Mouse (Mus musculus) hindbrain, embryonic 10.5 days (tissue): ENCODE measurements around the gene Rtbdn. TPM values are rescaled to one million over a fixed set of nuclear protein-coding genes. Genes with fewer than 3 reads are reported as not detected.

Source experiments
- DNase-seq: peaks from one replicate; pipeline ENCODE4 v3.0.0-alpha.2; 2017; ENCODE audit warnings: low spot score
- H3K27ac ChIP-seq: fragments of 300-500 bp; sonication (generic); 2 replicates; pipeline ENCODE4 v1.5.1; 2016; ENCODE audit warnings: mild to moderate bottlenecking, moderate library complexity
- H3K27me3 ChIP-seq: fragments of 300-500 bp; sonication (generic); 2 replicates; pipeline ENCODE4 v1.6.1; 2016; ENCODE audit warnings: mild to moderate bottlenecking; ENCODE audit not compliant: poor library complexity, insufficient read depth, severe bottlenecking
- H3K36me3 ChIP-seq: fragments of 300-500 bp; sonication (generic); 2 replicates; pipeline ENCODE4 v1.6.1; 2016; ENCODE audit warnings: mild to moderate bottlenecking, moderate library complexity
- H3K4me1 ChIP-seq: fragments of 300-500 bp; sonication (generic); replicated peaks from 2 replicates; pipeline ENCODE4 v1.6.1; 2016; ENCODE audit warnings: mild to moderate bottlenecking
- H3K4me3 ChIP-seq: fragments of 300-500 bp; sonication (generic); 2 replicates; pipeline ENCODE4 v1.5.1; 2016; ENCODE audit warnings: mild to moderate bottlenecking, moderate library complexity
- H3K9me3 ChIP-seq: fragments of 300-500 bp; sonication (generic); 2 replicates; pipeline ENCODE4 v1.6.1; 2016; ENCODE audit warnings: mild to moderate bottlenecking, moderate library complexity
- WGBS: fragments of 180-500 bp; shearing (Covaris S2); methylation state at CpG from one replicate; pipeline ENCODE4 v1.1.7; 2016; 5-methylcytosine and 5-hydroxymethylcytosine counted together
- polyA plus RNA-seq: library from polyadenylated mRNA; unstranded; fragments of >200 nt; fragmentation: Nextera tagmentation; extraction: Ambion mirVana; gene quantifications from 2 replicates; pipeline ENCODE4 v1.2.1, GENCODE M21; 2016

The Rtbdn gene
- polyA plus RNA-seq, 1 experiment from 2014 or later, result 0.55 TPM

- Histone ChIP-seq H3K4me1 (peaks cover 32% of the 10 kb centered on the region), H3K9me3 (no peaks in the 10 kb centered on the region), H3K4me3 (peak overlapping the region; percentile 73), H3K36me3 (no peaks in the 10 kb centered on the region), H3K27ac (peak overlapping the region; percentile 77), H3K27me3 (peaks cover 89% of the 10 kb centered on the region)
- peak; percentile 64 for DNase-seq
- WGBS, result under 1% methylated on average over 62 of the region's 67 CpGs
Measured at GRCm38 (mm10) chr8:84945633-84946527, 911 bp upstream of the Rtbdn start.

- WGBS, result 16% methylated on average over 9 of the region's 9 CpGs
- H3K9me3 ChIP-seq, result no peaks in the 10 kb centered on the region
- DNase-seq, result peak; percentile 53
- no peaks in the 10 kb centered on the region for H3K36me3 ChIP-seq
- H3K4me1 ChIP-seq, result peaks cover 32% of the 10 kb centered on the region
- H3K4me3 ChIP-seq, result no peak overlapping the region
- no peak overlapping the region for H3K27ac ChIP-seq
- H3K27me3 ChIP-seq, result peaks cover 94% of the 10 kb centered on the region
Measured at GRCm38 (mm10) chr8:84947241-84947545, 402 bp downstream of the Rtbdn start.

GRCm38 (mm10) chr8:84949753-84950152 is 3.0 kb downstream of the Rtbdn start:
- no peak for DNase-seq
- peaks cover 86% of the 10 kb centered on the region for H3K27me3 ChIP-seq
- H3K4me3 ChIP-seq, result no peak overlapping the region
- no peak overlapping the region for H3K27ac ChIP-seq
- H3K4me1 ChIP-seq, result peaks cover 29% of the 10 kb centered on the region
- no peaks in the 10 kb centered on the region for H3K9me3 ChIP-seq
- WGBS, result 22% methylated on average over 12 of the region's 12 CpGs
- no peaks in the 10 kb centered on the region for H3K36me3 ChIP-seq

- no peak overlapping the region for H3K27ac ChIP-seq
- peaks cover 8% of the 10 kb centered on the region for H3K4me1 ChIP-seq
- no peak for DNase-seq
- H3K9me3 ChIP-seq, result no peaks in the 10 kb centered on the region
- peaks cover 58% of the 10 kb centered on the region for H3K27me3 ChIP-seq
- 0 out of 2 replicates have a peak overlapping the region, but pooled peaks have one; percentile 11 for H3K4me3 ChIP-seq
- WGBS, result 9% methylated on average over 18 of the region's 18 CpGs
- H3K36me3 ChIP-seq, result peaks cover 20% of the 10 kb centered on the region
Measured at GRCm38 (mm10) chr8:84952612-84953255, 5.9 kb downstream of the Rtbdn start.

GRCm38 (mm10) chr8:84956768-84957167 is 10.0 kb downstream of the Rtbdn start:
- peak; percentile 73 for DNase-seq

GRCm38 (mm10) chr8:84959811-84960210 is 13.0 kb downstream of the Rtbdn start:
- Histone ChIP-seq H3K9me3 (no peaks in the 10 kb centered on the region), H3K36me3 (peaks cover 78% of the 10 kb centered on the region)
- 89% methylated on average over 7 of the region's 7 CpGs for WGBS

More at GRCm38 (mm10) chr8:84956768-84957167, 10.0 kb downstream of the Rtbdn start:
- peaks cover 58% of the 10 kb centered on the region for H3K36me3 ChIP-seq
- H3K4me3 ChIP-seq, result no peak overlapping the region
- peaks cover 18% of the 10 kb centered on the region for H3K27me3 ChIP-seq
- peaks cover 8% of the 10 kb centered on the region for H3K4me1 ChIP-seq
- no peak overlapping the region for H3K27ac ChIP-seq
- no peaks in the 10 kb centered on the region for H3K9me3 ChIP-seq
- 49% methylated on average over 2 of the region's 2 CpGs for WGBS

GRCm38 (mm10) chr8:84963952-84964351 is 17.2 kb downstream of the Rtbdn start:
- no peak for DNase-seq
- Histone ChIP-seq H3K27me3 (no peaks in the 10 kb centered on the region), H3K4me3 (peak overlapping the region; percentile 0; the same call in 1 of the 2 replicates), H3K4me1 (peaks cover 36% of the 10 kb centered on the region), H3K9me3 (no peaks in the 10 kb centered on the region), H3K27ac (no peak overlapping the region), H3K36me3 (peaks cover 46% of the 10 kb centered on the region)
- WGBS, result 88% methylated on average over 4 of the region's 4 CpGs

More at GRCm38 (mm10) chr8:84959811-84960210, 13.0 kb downstream of the Rtbdn start:
- no peaks in the 10 kb centered on the region for H3K27me3 ChIP-seq
- no peak overlapping the region for H3K27ac ChIP-seq
- no peak overlapping the region for H3K4me3 ChIP-seq
- no peak for DNase-seq
- H3K4me1 ChIP-seq, result peaks cover 1% of the 10 kb centered on the region

- no peaks in the 10 kb centered on the region for H3K9me3 ChIP-seq
- H3K27me3 ChIP-seq, result no peaks in the 10 kb centered on the region
- peak overlapping the region; percentile 89 for H3K27ac ChIP-seq
- H3K36me3 ChIP-seq, result peaks cover 33% of the 10 kb centered on the region
- WGBS, result under 1% methylated on average over 41 of the region's 41 CpGs
- peak; percentile 95 for DNase-seq
- H3K4me1 ChIP-seq, result peaks cover 47% of the 10 kb centered on the region
- peak overlapping the region; percentile 80 for H3K4me3 ChIP-seq
Measured at GRCm38 (mm10) chr8:84965731-84966291, 19.0 kb downstream of the Rtbdn start.

GRCm38 (mm10) chr8:84966603-84967002 is 19.8 kb downstream of the Rtbdn start:
- Histone ChIP-seq H3K27me3 (no peaks in the 10 kb centered on the region), H3K4me3 (peak overlapping the region; percentile 80; the same call in 1 of the 2 replicates), H3K4me1 (peaks cover 55% of the 10 kb centered on the region), H3K9me3 (no peaks in the 10 kb centered on the region), H3K36me3 (peaks cover 33% of the 10 kb centered on the region), H3K27ac (0 out of 2 replicates have a peak overlapping the region, but pooled peaks have one; percentile 89)
- WGBS, result 52% methylated on average over 3 of the region's 3 CpGs
- no peak for DNase-seq

- peaks cover 33% of the 10 kb centered on the region for H3K36me3 ChIP-seq
- peak overlapping the region; percentile 89; the same call in 1 of the 2 replicates for H3K4me3 ChIP-seq
- no peak for DNase-seq
- no peaks in the 10 kb centered on the region for H3K27me3 ChIP-seq
- no peaks in the 10 kb centered on the region for H3K9me3 ChIP-seq
- WGBS, result 89% methylated on average over 13 of the region's 13 CpGs
- H3K4me1 ChIP-seq, result peaks cover 55% of the 10 kb centered on the region
- no peak overlapping the region; the same call in 1 of the 2 replicates for H3K27ac ChIP-seq
Measured at GRCm38 (mm10) chr8:84967532-84968304, 20.9 kb downstream of the Rtbdn start.

GRCm38 (mm10) chr8:84968650-84969049 is 21.9 kb downstream of the Rtbdn start:
- Histone ChIP-seq H3K9me3 (no peaks in the 10 kb centered on the region), H3K27ac (peak overlapping the region; percentile 99), H3K4me3 (peak overlapping the region; percentile 89), H3K36me3 (peaks cover 38% of the 10 kb centered on the region), H3K27me3 (no peaks in the 10 kb centered on the region), H3K4me1 (peaks cover 55% of the 10 kb centered on the region)
- 24% methylated on average over 2 of the region's 2 CpGs for WGBS
- DNase-seq, result no peak
